8 mouse cellular contexts compared by ENCODE assay signal in the genomic region with DNA sequence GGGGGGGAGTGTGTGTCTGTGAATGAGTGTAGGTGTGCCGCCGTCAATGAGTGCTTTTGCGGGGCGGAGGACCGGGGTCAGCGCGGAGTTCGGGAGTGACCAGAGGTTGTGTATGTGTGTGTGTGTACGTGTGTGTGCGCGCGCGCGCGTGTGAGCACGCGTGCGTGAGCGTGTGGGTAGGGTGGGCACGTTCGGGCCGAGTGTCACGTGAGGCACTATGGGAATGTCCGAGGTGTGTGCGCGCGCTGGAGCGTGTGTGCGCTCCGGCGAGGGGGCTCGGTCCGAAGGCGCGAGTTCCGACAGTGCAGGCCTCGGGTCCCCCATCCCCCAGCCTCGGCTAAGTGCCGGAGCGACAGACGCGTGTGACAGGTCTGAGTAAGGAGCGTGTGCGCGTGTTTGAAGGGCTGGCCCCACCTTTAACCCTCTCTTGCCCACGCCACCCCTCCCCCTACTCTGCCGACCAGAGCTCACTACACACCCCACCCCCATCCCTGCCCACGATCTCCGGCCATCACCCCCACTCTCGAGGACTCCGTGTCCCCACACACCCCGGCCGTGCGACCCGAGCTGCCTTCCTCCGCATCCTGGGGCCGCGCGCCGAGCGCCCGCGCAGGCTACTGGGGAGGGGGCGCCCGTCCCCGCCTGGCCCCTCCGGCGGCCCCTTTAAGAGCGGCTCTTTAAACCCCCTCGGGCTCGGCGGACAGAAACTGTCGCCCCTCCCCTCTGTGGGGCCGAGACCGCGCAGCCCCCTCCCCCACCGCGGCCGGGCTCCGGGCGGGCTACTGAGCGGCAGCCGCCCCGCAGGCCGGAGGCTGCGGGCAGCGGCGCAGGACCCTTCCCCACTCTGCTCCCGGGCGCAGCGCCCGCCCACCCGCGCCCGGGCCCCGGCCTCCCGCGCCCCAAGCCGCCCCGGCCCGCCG. TPM values are rescaled to one million over a fixed set of nuclear protein-coding genes. Genes with fewer than 3 reads are reported as not detected.
DNase-seq lines count a peak whose midpoint lies in the region; ATAC-seq and TF ChIP-seq lines count a peak whose summit lies in the region.

No protein-coding gene starts in this region.

- TF ChIP-seq EP300 in CH12.LX (IDR thresholded peaks at IDR 0.05; ENCODE audit: low read length): no peak
- no peak; the same call in 1 of the 2 replicates for TF ChIP-seq EP300 in heart, postnatal 0 days (IDR thresholded peaks at IDR 0.05; ENCODE audit: low read depth)
- no peak for TF ChIP-seq EP300 in liver, postnatal 0 days (IDR thresholded peaks at IDR 0.05; ENCODE audit: low read depth)

- WGBS in forebrain, embryonic 11.5 days: under 1% methylated on average over 85 of the region's 102 CpGs
- WGBS in heart, postnatal 0 days: 1% methylated on average over 72 of the region's 102 CpGs
- under 1% methylated on average over 58 of the region's 102 CpGs for WGBS in liver, postnatal 0 days (ENCODE audit: insufficient replicate concordance)
- under 1% methylated on average over 82 of the region's 102 CpGs for WGBS in neural tube, embryonic 12.5 days

- peaks cover 4% of the 10 kb centered on the region for H3K9me3 ChIP-seq in CH12.LX (replicated peaks; ENCODE audit: low read length)
- no peaks in the 10 kb centered on the region for H3K9me3 ChIP-seq in forebrain, embryonic 11.5 days (ENCODE audit: control insufficient read depth, low read length)
- H3K9me3 ChIP-seq in heart, postnatal 0 days (replicated peaks; ENCODE audit: control insufficient read depth, low read length): no peaks in the 10 kb centered on the region
- no peaks in the 10 kb centered on the region for H3K9me3 ChIP-seq in liver, postnatal 0 days (ENCODE audit: low read length)
- no peaks in the 10 kb centered on the region for H3K9me3 ChIP-seq in neural tube, embryonic 12.5 days

- H3K27me3 ChIP-seq in CH12.LX (replicated peaks): peaks cover 31% of the 10 kb centered on the region
- H3K27me3 ChIP-seq in forebrain, embryonic 11.5 days (ENCODE audit: control insufficient read depth, insufficient read depth, low read length): no peaks in the 10 kb centered on the region
- H3K27me3 ChIP-seq in heart, postnatal 0 days (ENCODE audit: control insufficient read depth, insufficient read depth, low read length): peaks cover 3% of the 10 kb centered on the region; the same call in 1 of the 2 replicates
- H3K27me3 ChIP-seq in liver, postnatal 0 days (ENCODE audit: insufficient read depth, low read length): peaks cover 20% of the 10 kb centered on the region
- H3K27me3 ChIP-seq in neural tube, embryonic 12.5 days (replicated peaks): no peaks in the 10 kb centered on the region; the same call in 1 of the 2 replicates

- no peak for TF ChIP-seq POLR2A in CH12.LX (IDR thresholded peaks at IDR 0.05; ENCODE audit: low read depth, low read length)
- TF ChIP-seq POLR2A in brain, embryonic 14.5 days (IDR thresholded peaks at IDR 0.05; ENCODE audit: borderline replicate concordance, extremely low read depth, insufficient read depth, insufficient read length, poor library complexity, severe bottlenecking): peak; percentile 75

- peaks cover 17 to 35% of the 10 kb centered on the region in 2 experiments for H3K4me1 ChIP-seq in CH12.LX (ENCODE audit: control insufficient read depth in 1 of 2, insufficient read depth in 2 of 2)
- H3K4me1 ChIP-seq in forebrain, embryonic 11.5 days (replicated peaks; ENCODE audit: control insufficient read depth, insufficient read depth, low read length): peaks cover 28% of the 10 kb centered on the region
- peaks cover 24% of the 10 kb centered on the region; the same call in 1 of the 2 replicates for H3K4me1 ChIP-seq in heart, postnatal 0 days (ENCODE audit: control insufficient read depth, insufficient read depth)
- peaks cover 11% of the 10 kb centered on the region for H3K4me1 ChIP-seq in liver, postnatal 0 days (ENCODE audit: insufficient read depth)
- H3K4me1 ChIP-seq in neural tube, embryonic 12.5 days: peaks cover 36% of the 10 kb centered on the region

- TF ChIP-seq RAD21 in CH12.LX (IDR thresholded peaks at IDR 0.05; ENCODE audit: low read depth, low read length): no peak

- H3K36me3 ChIP-seq in CH12.LX (replicated peaks in 1 of 2; ENCODE audit: control insufficient read depth in 1 of 2, insufficient read depth in 1 of 2, low read length in 1 of 2): peaks cover 6 to 25% of the 10 kb centered on the region in 2 experiments
- no peaks in the 10 kb centered on the region for H3K36me3 ChIP-seq in forebrain, embryonic 11.5 days (ENCODE audit: control insufficient read depth, insufficient read depth, low read length)
- 0 out of 2 replicates have a peak, but pooled peaks cover 3% of the 10 kb centered on the region for H3K36me3 ChIP-seq in heart, postnatal 0 days (replicated peaks; ENCODE audit: control insufficient read depth, insufficient read depth, low read length)
- peaks cover 8% of the 10 kb centered on the region; the same call in 1 of the 2 replicates for H3K36me3 ChIP-seq in liver, postnatal 0 days (replicated peaks; ENCODE audit: insufficient read depth, low read length)
- H3K36me3 ChIP-seq in neural tube, embryonic 12.5 days: peaks cover 27% of the 10 kb centered on the region

- ATAC-seq in forebrain, embryonic 11.5 days (replicated peaks; ENCODE audit: low FRiP score): peak; percentile 80
- ATAC-seq in heart, postnatal 0 days (ENCODE audit: insufficient read depth, low read depth): peak; percentile 64
- peak; percentile 58 for ATAC-seq in liver, postnatal 0 days
- peak; percentile 80 for ATAC-seq in neural tube, embryonic 12.5 days (ENCODE audit: low FRiP score, low read depth)

- H3K9ac ChIP-seq in CH12.LX (ENCODE audit: insufficient read depth, low read depth): peak overlapping the region; percentile 84
- H3K9ac ChIP-seq in forebrain, embryonic 11.5 days (ENCODE audit: low read length): peak overlapping the region; percentile 85
- peak overlapping the region; percentile 69 for H3K9ac ChIP-seq in heart, postnatal 0 days (replicated peaks; ENCODE audit: low read depth, low read length)
- H3K9ac ChIP-seq in liver, postnatal 0 days (replicated peaks): peak overlapping the region; percentile 60
- peak overlapping the region; percentile 87 for H3K9ac ChIP-seq in neural tube, embryonic 12.5 days

- H3K4me2 ChIP-seq in CH12.LX (ENCODE audit: insufficient read depth, low read depth, poor library complexity, severe bottlenecking): peak overlapping the region; percentile 81
- H3K4me2 ChIP-seq in forebrain, embryonic 11.5 days (ENCODE audit: low read depth, low read length, severe bottlenecking): peak overlapping the region; percentile 75
- peak overlapping the region; percentile 99 for H3K4me2 ChIP-seq in heart, postnatal 0 days (ENCODE audit: low read depth, low read length)
- peak overlapping the region; percentile 98 for H3K4me2 ChIP-seq in liver, postnatal 0 days (ENCODE audit: low read depth, low read length)
- H3K4me2 ChIP-seq in neural tube, embryonic 12.5 days (replicated peaks): peak overlapping the region; percentile 86

- H3K27ac ChIP-seq in CH12.LX (ENCODE audit: insufficient read depth, low read depth): no peak overlapping the region
- peak overlapping the region; percentile 76 for H3K27ac ChIP-seq in forebrain, embryonic 11.5 days (ENCODE audit: low read depth, low read length)
- H3K27ac ChIP-seq in heart, postnatal 0 days (ENCODE audit: low read depth): peak overlapping the region; percentile 91
- H3K27ac ChIP-seq in liver, postnatal 0 days (ENCODE audit: low read depth): peak overlapping the region; percentile 76
- H3K27ac ChIP-seq in neural tube, embryonic 12.5 days: peak overlapping the region; percentile 94

- TF ChIP-seq CTCF in CH12.LX (conservative IDR thresholded peaks at IDR 0.05 in 1 of 2, IDR thresholded peaks at IDR 0.05 in 1 of 2; ENCODE audit: low read depth in 2 of 2, low read length in 2 of 2): no peak
- no peak for TF ChIP-seq CTCF in brain, embryonic 14.5 days (IDR thresholded peaks at IDR 0.05; ENCODE audit: borderline replicate concordance, extremely low read depth, insufficient read depth, insufficient read length)
- TF ChIP-seq CTCF in heart, postnatal 0 days (IDR thresholded peaks at IDR 0.05; ENCODE audit: low read depth): 0 out of 2 replicates have a peak, but pooled peaks have one; percentile 3
- no peak for TF ChIP-seq CTCF in liver, postnatal 0 days (IDR thresholded peaks at IDR 0.05; ENCODE audit: low read depth)

- H3K4me3 ChIP-seq in CH12.LX (replicated peaks in 1 of 3; ENCODE audit: low read depth in 2 of 3, low read length in 2 of 3, poor library complexity in 1 of 3): peak overlapping the region; percentile 40 to 70 (median 52)
- peak overlapping the region; percentile 75 for H3K4me3 ChIP-seq in forebrain, embryonic 11.5 days (ENCODE audit: low read depth, low read length)
- peak overlapping the region; percentile 85 for H3K4me3 ChIP-seq in heart, postnatal 0 days (ENCODE audit: low read depth, low read length)
- peak overlapping the region; percentile 66 for H3K4me3 ChIP-seq in liver, postnatal 0 days (ENCODE audit: low read depth, low read length)
- peak overlapping the region; percentile 83 for H3K4me3 ChIP-seq in neural tube, embryonic 12.5 days

- no peaks in the 10 kb centered on the region for H3K79me2 ChIP-seq in CH12.LX (replicated peaks; ENCODE audit: control insufficient read depth, extremely low read depth, insufficient read depth, poor library complexity, severe bottlenecking)

- DNase-seq in CH12.LX (ENCODE audit: extremely low read depth): no peak
- peak; percentile 89 for DNase-seq in brain, embryonic 14.5 days (ENCODE audit: low read depth)
- peak; percentile 92 for DNase-seq in forebrain, embryonic 11.5 days (ENCODE audit: low spot score)
- DNase-seq in heart, postnatal 0 days (ENCODE audit: low spot score): peak; percentile 32
- peak; percentile 77 to 85 for DNase-seq in kidney, postnatal 4 days
- peak; percentile 53 for DNase-seq in liver, postnatal 0 days
- no peak for DNase-seq in ovary, postnatal 14 days (ENCODE audit: low spot score)

- dilution Hi-C loops in CH12.LX (cut with MboI; ENCODE audit: extremely low pct_ligation_motif_present, extremely low pct_unique_long_range_greater_than_20kb, low sequenced_read_pairs): no loop called here

- in situ Hi-C loops in CH12.LX (cut with MboI; ENCODE audit: low pct_ligation_motif_present, low pct_unique_long_range_greater_than_20kb, low sequenced_read_pairs): no loop called here

RNA-seq across cellular contexts. Expression of gene Tbkbp1, which starts 0.6 kb away (rescaled TPM):
- 2.1 and 3.1 TPM in 2 replicates for total RNA-seq in CH12.LX (2012; rRNA removed)
- total RNA-seq in CH12.LX (2014; rRNA removed): 0.44 and 1.2 TPM in 2 replicates
- polyA plus RNA-seq in CH12.LX (2012; ENCODE audit: insufficient read length, low read depth): 5.2 and 5.7 TPM in 2 replicates
- 55.6 and 65.1 TPM in 2 replicates for polyA plus RNA-seq in brain, embryonic 14.5 days (2012; rRNA removed)
- polyA plus RNA-seq in forebrain, embryonic 11.5 days (2014; fragmentation: Nextera tagmentation; extraction: Ambion mirVana): 5.4 and 6.7 TPM in 2 replicates
- total RNA-seq in heart, postnatal 0 days (2014; rRNA removed; ENCODE audit: low replicate concordance): 8.9 and 27.8 TPM in 2 replicates
- 2.8 and 3.4 TPM in 2 replicates for polyA plus RNA-seq in heart, postnatal 0 days (2015; fragmentation: Nextera tagmentation; extraction: Ambion mirVana)
- 1.6 and 1.8 TPM in 2 replicates for polyA plus RNA-seq in liver, postnatal 0 days (2015; fragmentation: Nextera tagmentation; extraction: Ambion mirVana)
- 9.5 and 10.5 TPM in 2 replicates for polyA plus RNA-seq in neural tube, embryonic 12.5 days (2016; fragmentation: Nextera tagmentation; extraction: Ambion mirVana)

RNA-seq across cellular contexts. Expression of gene Tbx21, which starts 35.5 kb away (rescaled TPM):
- total RNA-seq in CH12.LX (2012; rRNA removed): 0.08 TPM in 2 replicates
- not detected in 2 replicates for total RNA-seq in CH12.LX (2014; rRNA removed)
- polyA plus RNA-seq in CH12.LX (2012; ENCODE audit: insufficient read length, low read depth): 0.09 TPM in 1 of 2 replicates, not detected in the other
- 0.12 and 0.21 TPM in 2 replicates for polyA plus RNA-seq in brain, embryonic 14.5 days (2012; rRNA removed)
- polyA plus RNA-seq in forebrain, embryonic 11.5 days (2014; fragmentation: Nextera tagmentation; extraction: Ambion mirVana): 0.17 and 0.21 TPM in 2 replicates
- not detected in 2 replicates for total RNA-seq in heart, postnatal 0 days (2014; rRNA removed; ENCODE audit: low replicate concordance)
- not detected in 2 replicates for polyA plus RNA-seq in heart, postnatal 0 days (2015; fragmentation: Nextera tagmentation; extraction: Ambion mirVana)
- 0.27 and 0.37 TPM in 2 replicates for polyA plus RNA-seq in liver, postnatal 0 days (2015; fragmentation: Nextera tagmentation; extraction: Ambion mirVana)
- polyA plus RNA-seq in neural tube, embryonic 12.5 days (2016; fragmentation: Nextera tagmentation; extraction: Ambion mirVana): 0.13 TPM in 1 of 2 replicates, not detected in the other

RNA-seq across cellular contexts. Expression of gene Kpnb1, which starts 37.0 kb away (rescaled TPM):
- total RNA-seq in CH12.LX (2012; rRNA removed) (194 and 264 TPM in 2 replicates), CH12.LX (2014; rRNA removed) (234 and 260 TPM in 2 replicates)
- polyA plus RNA-seq in CH12.LX (2012; ENCODE audit: insufficient read length, low read depth): 411 and 465 TPM in 2 replicates
- 106 and 129 TPM in 2 replicates for polyA plus RNA-seq in brain, embryonic 14.5 days (2012; rRNA removed)
- 114 TPM in 2 replicates for polyA plus RNA-seq in forebrain, embryonic 11.5 days (2014; fragmentation: Nextera tagmentation; extraction: Ambion mirVana)
- total RNA-seq in heart, postnatal 0 days (2014; rRNA removed; ENCODE audit: low replicate concordance): 68.2 and 74.8 TPM in 2 replicates
- 17.9 and 18.4 TPM in 2 replicates for polyA plus RNA-seq in heart, postnatal 0 days (2015; fragmentation: Nextera tagmentation; extraction: Ambion mirVana)
- 12.1 and 12.3 TPM in 2 replicates for polyA plus RNA-seq in liver, postnatal 0 days (2015; fragmentation: Nextera tagmentation; extraction: Ambion mirVana)
- polyA plus RNA-seq in neural tube, embryonic 12.5 days (2016; fragmentation: Nextera tagmentation; extraction: Ambion mirVana): 52.8 and 53.1 TPM in 2 replicates

Comparison
In these comparisons a context has a peak if more than half of its experiments do, and no peak if none do; other contexts are left out.
1. DNase-seq: peak in brain, embryonic 14.5 days (single experiment), forebrain, embryonic 11.5 days (single experiment), heart, postnatal 0 days (single experiment), kidney, postnatal 4 days (2 of 2) and liver, postnatal 0 days (single experiment); none in CH12.LX (single experiment) and ovary, postnatal 14 days (single experiment).
2. Peak in every context shown above with its lines, with median percentiles within 50 percentile points of each other: H3K4me2 ChIP-seq, H3K4me3 ChIP-seq, H3K9ac ChIP-seq and ATAC-seq.